Mouse (Mus musculus): ENCODE results near the gene Nhp2. TPM values are rescaled to one million over a fixed set of nuclear protein-coding genes. Genes with fewer than 3 reads are reported as not detected.
"Not testable (repeated sequence)": the region's sequence is repeated elsewhere in the genome, so short reads cannot be mapped to it uniquely, and the experiment has no call there.

Nhp2 gene
- polyA plus RNA-seq, 1 experiment from 2014 or later: 172 TPM

- Histone ChIP-seq H3K4me3 (replicated peaks) (no peak overlapping the region), H3K9me3 (no peaks in the 10 kb centered on the region), H3K4me2 (replicated peaks) (no peak overlapping the region), H3K27me3 (replicated peaks) (no peaks in the 10 kb centered on the region), H3K27ac (no peak overlapping the region), H3K4me1 (replicated peaks) (peaks cover 18% of the 10 kb centered on the region), H3K36me3 (no peaks in the 10 kb centered on the region), H3K9ac (no peak overlapping the region)
- WGBS: 91% methylated on average over 4 of the region's 4 CpGs
- ATAC-seq: no peak
Measured at GRCm38 (mm10) chr11:51652889-51653418, 33.4 kb downstream of the Nhp2 start.

- ATAC-seq: no peak
- H3K9me3 ChIP-seq: no peaks in the 10 kb centered on the region
- H3K4me2 ChIP-seq (replicated peaks): no peak overlapping the region
- H3K9ac ChIP-seq: no peak overlapping the region
- no peaks in the 10 kb centered on the region for H3K36me3 ChIP-seq
- peaks cover 19% of the 10 kb centered on the region for H3K4me1 ChIP-seq (replicated peaks)
- no peaks in the 10 kb centered on the region for H3K27me3 ChIP-seq (replicated peaks)
- no peak overlapping the region for H3K4me3 ChIP-seq (replicated peaks)
- H3K27ac ChIP-seq: no peak overlapping the region
- WGBS: 85% methylated on average over 6 of the region's 6 CpGs
Measured at GRCm38 (mm10) chr11:51653736-51654135, 34.2 kb downstream of the Nhp2 start.

- Histone ChIP-seq H3K27ac (no peak overlapping the region), H3K4me3 (replicated peaks) (no peak overlapping the region), H3K9me3 (no peaks in the 10 kb centered on the region), H3K4me2 (replicated peaks) (no peak overlapping the region), H3K4me1 (replicated peaks) (peaks cover 9% of the 10 kb centered on the region; the same call in 1 of the 2 replicates), H3K27me3 (replicated peaks) (no peaks in the 10 kb centered on the region), H3K9ac (no peak overlapping the region), H3K36me3 (no peaks in the 10 kb centered on the region)
- ATAC-seq: no peak
- 90% methylated on average over 3 of the region's 3 CpGs for WGBS
Measured at GRCm38 (mm10) chr11:51654891-51655290, 35.4 kb downstream of the Nhp2 start.

GRCm38 (mm10) chr11:51656798-51657521 is 37.4 kb downstream of the Nhp2 start:
- peaks cover 5% of the 10 kb centered on the region; the same call in 1 of the 2 replicates for H3K4me1 ChIP-seq (replicated peaks)
- no peak overlapping the region for H3K4me3 ChIP-seq (replicated peaks)
- H3K27me3 ChIP-seq (replicated peaks): no peaks in the 10 kb centered on the region
- no peak overlapping the region for H3K27ac ChIP-seq
- no peak overlapping the region for H3K4me2 ChIP-seq (replicated peaks)
- H3K36me3 ChIP-seq: no peaks in the 10 kb centered on the region
- no peaks in the 10 kb centered on the region for H3K9me3 ChIP-seq
- no peak for ATAC-seq
- WGBS: 79% methylated on average over 10 of the region's 10 CpGs
- H3K9ac ChIP-seq: no peak overlapping the region

- no peak overlapping the region for H3K4me2 ChIP-seq (replicated peaks)
- no peak overlapping the region for H3K4me3 ChIP-seq (replicated peaks)
- H3K27ac ChIP-seq: no peak overlapping the region
- H3K9ac ChIP-seq: no peak overlapping the region
- WGBS: 47% methylated on average over 7 of the region's 7 CpGs
- H3K4me1 ChIP-seq (replicated peaks): peaks cover 5% of the 10 kb centered on the region; the same call in 1 of the 2 replicates
- H3K36me3 ChIP-seq: no peaks in the 10 kb centered on the region
- ATAC-seq: no peak
- H3K27me3 ChIP-seq (replicated peaks): no peaks in the 10 kb centered on the region
- no peaks in the 10 kb centered on the region for H3K9me3 ChIP-seq
Measured at GRCm38 (mm10) chr11:51658291-51658690, 38.8 kb downstream of the Nhp2 start.

- H3K4me1 ChIP-seq (replicated peaks): peaks cover 5% of the 10 kb centered on the region; the same call in 1 of the 2 replicates
- no peaks in the 10 kb centered on the region for H3K9me3 ChIP-seq
- no peaks in the 10 kb centered on the region for H3K27me3 ChIP-seq (replicated peaks)
- no peak overlapping the region for H3K9ac ChIP-seq
- no peak overlapping the region for H3K4me2 ChIP-seq (replicated peaks)
- 57% methylated on average over 6 of the region's 6 CpGs for WGBS
- ATAC-seq: peak; percentile 72; the same call in 1 of the 2 replicates
- no peaks in the 10 kb centered on the region for H3K36me3 ChIP-seq
- H3K4me3 ChIP-seq (replicated peaks): no peak overlapping the region
- H3K27ac ChIP-seq: no peak overlapping the region
Measured at GRCm38 (mm10) chr11:51658705-51659104, 39.2 kb downstream of the Nhp2 start.

GRCm38 (mm10) chr11:51661867-51662365 is 42.4 kb downstream of the Nhp2 start:
- Histone ChIP-seq H3K9ac (no peak overlapping the region), H3K4me2 (replicated peaks) (no peak overlapping the region), H3K27me3 (replicated peaks) (no peaks in the 10 kb centered on the region), H3K9me3 (no peaks in the 10 kb centered on the region), H3K4me1 (replicated peaks) (peaks cover 5% of the 10 kb centered on the region; the same call in 1 of the 2 replicates), H3K4me3 (replicated peaks) (no peak overlapping the region), H3K27ac (no peak overlapping the region), H3K36me3 (no peaks in the 10 kb centered on the region)
- WGBS: 85% methylated on average over 16 of the region's 16 CpGs
- ATAC-seq: no peak

- H3K36me3 ChIP-seq: no peaks in the 10 kb centered on the region
- no peak overlapping the region for H3K9ac ChIP-seq
- H3K9me3 ChIP-seq: no peaks in the 10 kb centered on the region
- no peak overlapping the region for H3K4me3 ChIP-seq (replicated peaks)
- ATAC-seq: no peak
- peaks cover 5% of the 10 kb centered on the region; the same call in 1 of the 2 replicates for H3K4me1 ChIP-seq (replicated peaks)
- 81% methylated on average over 7 of the region's 7 CpGs for WGBS
- no peak overlapping the region for H3K27ac ChIP-seq
- H3K27me3 ChIP-seq (replicated peaks): no peaks in the 10 kb centered on the region
- H3K4me2 ChIP-seq (replicated peaks): no peak overlapping the region
Measured at GRCm38 (mm10) chr11:51662632-51663031, 43.1 kb downstream of the Nhp2 start.

GRCm38 (mm10) chr11:51664747-51665146 is 45.2 kb downstream of the Nhp2 start:
- H3K4me2 ChIP-seq (replicated peaks); H3K27ac ChIP-seq; H3K36me3 ChIP-seq; H3K4me1 ChIP-seq (replicated peaks); H3K27me3 ChIP-seq (replicated peaks); H3K4me3 ChIP-seq (replicated peaks); ATAC-seq; H3K9ac ChIP-seq; H3K9me3 ChIP-seq: not testable (repeated sequence)
- WGBS: 95% methylated on average over 7 of the region's 7 CpGs

- ATAC-seq: no peak
- 93% methylated on average over 7 of the region's 7 CpGs for WGBS
- Histone ChIP-seq H3K36me3 (no peaks in the 10 kb centered on the region), H3K27ac (no peak overlapping the region), H3K27me3 (replicated peaks) (no peaks in the 10 kb centered on the region), H3K4me1 (replicated peaks) (no peaks in the 10 kb centered on the region), H3K4me3 (replicated peaks) (no peak overlapping the region), H3K9ac (no peak overlapping the region), H3K4me2 (replicated peaks) (no peak overlapping the region), H3K9me3 (no peaks in the 10 kb centered on the region)
Measured at GRCm38 (mm10) chr11:51670846-51671245, 51.3 kb downstream of the Nhp2 start.

GRCm38 (mm10) chr11:51671376-51671775 is 51.8 kb downstream of the Nhp2 start:
- Histone ChIP-seq H3K27ac (no peak overlapping the region), H3K4me3 (replicated peaks) (no peak overlapping the region), H3K36me3 (no peaks in the 10 kb centered on the region), H3K27me3 (replicated peaks) (no peaks in the 10 kb centered on the region), H3K9ac (no peak overlapping the region), H3K4me2 (replicated peaks) (no peak overlapping the region), H3K4me1 (replicated peaks) (no peaks in the 10 kb centered on the region), H3K9me3 (no peaks in the 10 kb centered on the region)
- ATAC-seq: no peak
- 80% methylated on average over 2 of the region's 2 CpGs for WGBS

GRCm38 (mm10) chr11:51673291-51673690 is 53.8 kb downstream of the Nhp2 start:
- Histone ChIP-seq H3K4me2 (replicated peaks) (no peak overlapping the region), H3K4me3 (replicated peaks) (no peak overlapping the region), H3K9me3 (no peaks in the 10 kb centered on the region), H3K9ac (no peak overlapping the region), H3K36me3 (no peaks in the 10 kb centered on the region), H3K27me3 (replicated peaks) (no peaks in the 10 kb centered on the region), H3K4me1 (replicated peaks) (no peaks in the 10 kb centered on the region), H3K27ac (no peak overlapping the region)
- WGBS: 78% methylated on average over 9 of the region's 9 CpGs
- no peak for ATAC-seq
